Mouse (Mus musculus): ENCODE measurements around the gene Mrpl19.

Mrpl19 gene

DNA sequence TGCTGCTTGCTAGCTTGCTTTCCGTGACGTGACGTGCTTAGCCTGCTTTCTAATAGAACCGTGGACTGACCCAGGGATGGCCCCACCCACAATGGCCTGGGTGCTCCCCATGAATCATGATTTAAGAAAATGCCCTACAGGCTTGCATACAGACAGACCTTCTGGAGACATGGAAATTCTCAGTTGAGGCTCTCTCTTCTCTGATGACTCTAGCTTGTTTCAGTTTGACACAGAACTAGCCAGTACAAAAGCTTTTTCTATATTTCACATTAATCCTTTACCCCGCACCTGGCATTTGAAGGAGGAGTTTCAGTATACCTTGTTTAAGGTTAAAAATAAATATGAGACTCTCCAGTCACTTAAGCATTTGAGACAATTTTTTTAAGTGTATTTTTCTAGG lies 24.0 kb downstream of the Mrpl19 start:
- in situ Hi-C loops (cut with MboI, MseI), result no loop called here

DNA sequence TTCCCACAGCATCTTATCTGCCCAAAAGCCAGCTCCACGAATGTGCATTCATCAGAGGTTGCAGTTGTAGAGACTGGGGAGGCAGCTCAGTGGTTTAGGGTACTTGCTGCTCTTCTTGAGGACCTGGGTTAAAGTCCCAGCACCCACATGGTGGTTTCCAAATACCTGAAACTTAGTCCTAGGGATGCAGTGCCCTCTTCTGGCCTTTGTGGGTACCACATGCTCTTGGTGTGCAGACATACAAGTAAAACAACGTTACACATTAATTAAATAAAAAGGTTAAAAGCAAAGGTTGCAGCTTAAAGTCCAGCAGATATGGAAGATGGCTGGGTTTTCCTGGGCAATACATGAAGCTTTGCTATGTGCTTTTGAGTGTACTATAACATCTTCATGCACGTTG lies 32.5 kb downstream of the Mrpl19 start:
- in situ Hi-C loops (cut with MboI, MseI), result no loop called here

DNA sequence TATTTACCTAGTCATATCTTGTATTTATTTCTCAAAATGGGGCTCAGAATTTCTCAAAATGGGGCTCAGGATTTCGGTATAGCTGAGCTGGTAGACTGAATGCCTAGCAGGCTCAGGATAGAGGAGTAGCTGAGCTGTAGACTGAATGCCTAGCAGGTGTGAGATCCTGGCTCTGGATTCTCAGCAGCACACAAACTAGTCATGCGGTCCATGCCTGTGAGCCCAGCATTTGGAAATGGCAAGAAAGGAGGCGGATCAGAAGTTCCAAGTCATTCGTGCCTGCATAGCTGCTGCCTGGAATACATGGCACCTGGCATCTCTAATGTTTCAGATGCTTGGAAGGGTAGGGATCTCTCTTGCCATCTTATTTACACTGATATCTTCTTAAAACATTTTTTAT lies 36.4 kb downstream of the Mrpl19 start:
- in situ Hi-C loops (cut with MboI, MseI), result no loop called here

DNA sequence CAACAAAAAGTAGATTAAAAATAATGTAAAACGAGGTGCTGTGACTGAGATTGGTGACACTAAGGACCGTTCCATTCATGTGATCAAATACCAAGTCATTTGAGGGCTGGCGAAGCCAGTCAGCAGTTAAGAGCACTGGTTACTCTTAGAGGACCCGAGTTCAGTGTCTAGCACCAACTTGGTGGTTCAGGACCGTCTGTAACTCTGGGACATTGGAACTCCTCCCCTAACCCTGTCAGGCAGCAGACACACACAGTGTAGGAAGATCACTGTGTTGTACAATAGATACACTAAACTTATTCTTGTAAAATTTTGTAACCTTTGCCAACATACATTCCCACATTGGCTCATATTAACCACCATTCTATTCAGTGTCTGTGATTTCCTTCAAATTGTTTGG lies 41.5 kb downstream of the Mrpl19 start:
- in situ Hi-C loops (cut with MboI, MseI), result no loop called here

DNA sequence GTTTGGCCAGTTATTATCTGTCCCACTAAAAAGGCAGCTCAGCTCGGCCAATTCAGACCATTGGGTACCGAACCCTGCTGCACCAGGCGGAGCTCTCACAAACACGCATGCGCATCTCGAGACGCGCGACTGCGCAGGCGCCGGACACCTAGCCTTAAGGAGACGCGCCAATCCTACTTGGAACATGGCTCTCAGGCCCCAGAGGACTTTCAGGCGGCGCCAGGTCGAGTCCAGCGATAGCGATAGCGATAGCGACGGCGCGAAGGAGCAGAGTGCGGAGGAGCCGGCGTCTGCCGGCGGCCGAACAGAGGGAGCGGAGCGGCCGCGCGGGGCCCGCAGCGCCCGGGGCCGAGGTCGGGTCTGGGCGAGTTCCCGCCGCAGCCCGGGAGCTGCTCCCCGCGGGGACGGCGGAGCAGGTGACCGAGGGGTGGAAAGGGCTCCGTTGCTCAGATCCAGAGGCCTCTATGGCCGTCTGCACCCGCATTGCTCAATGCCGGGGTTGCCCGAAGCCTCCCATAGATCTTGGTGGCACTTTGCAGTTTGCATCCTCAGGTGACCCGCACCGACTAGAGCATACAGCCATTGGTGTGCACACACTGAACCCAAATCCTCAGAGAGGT lies 42.1 kb downstream of the Mrpl19 start, which contains the start of gene Gcfc2:
TSS of gene Gcfc2 (plus strand) at position 147 of the 620 bp plus-strand sequence.
- in situ Hi-C loops (cut with MboI, MseI), result no loop called here

DNA sequence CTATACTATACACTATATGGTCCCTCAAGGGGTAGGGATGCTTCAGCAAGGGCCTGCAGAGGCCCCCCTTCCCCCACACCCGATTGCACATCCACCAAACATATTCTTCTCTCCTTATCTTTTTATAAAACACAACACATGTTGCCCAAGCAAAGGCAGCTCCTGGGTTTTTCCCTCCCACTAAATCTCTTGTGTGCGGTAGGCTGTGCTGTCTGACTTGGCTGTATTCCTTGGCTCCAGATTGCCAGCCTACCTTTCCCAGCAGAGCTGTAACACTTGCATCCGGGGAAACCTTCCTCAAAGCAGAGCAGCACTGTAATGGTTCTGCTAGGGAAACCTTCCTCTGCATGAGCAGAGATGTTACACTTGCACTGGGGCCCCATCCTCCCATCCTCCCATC lies 53.6 kb downstream of the Mrpl19 start:
- in situ Hi-C loops (cut with MboI, MseI), result no loop called here

DNA sequence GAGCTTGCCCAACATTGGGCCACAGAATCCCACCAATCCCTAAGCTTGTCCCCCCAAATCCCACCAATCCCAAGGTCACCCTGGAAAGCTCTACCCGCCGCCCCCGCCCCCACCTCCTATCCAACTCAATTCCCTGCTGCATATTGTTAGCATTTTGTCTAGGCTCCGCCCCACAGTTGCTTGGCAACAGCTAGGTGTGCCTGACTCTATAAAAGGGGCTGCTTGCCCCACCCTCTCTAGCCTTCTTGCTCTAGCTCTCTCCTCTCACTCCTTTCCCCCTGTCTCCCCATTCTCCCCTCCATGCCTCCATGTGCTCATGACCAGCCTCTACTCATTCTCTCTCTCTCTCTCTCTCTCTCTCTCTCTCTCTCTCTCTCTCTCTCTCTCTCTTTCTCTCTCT lies 54.0 kb downstream of the Mrpl19 start:
- in situ Hi-C loops (cut with MboI, MseI), result no loop called here

DNA sequence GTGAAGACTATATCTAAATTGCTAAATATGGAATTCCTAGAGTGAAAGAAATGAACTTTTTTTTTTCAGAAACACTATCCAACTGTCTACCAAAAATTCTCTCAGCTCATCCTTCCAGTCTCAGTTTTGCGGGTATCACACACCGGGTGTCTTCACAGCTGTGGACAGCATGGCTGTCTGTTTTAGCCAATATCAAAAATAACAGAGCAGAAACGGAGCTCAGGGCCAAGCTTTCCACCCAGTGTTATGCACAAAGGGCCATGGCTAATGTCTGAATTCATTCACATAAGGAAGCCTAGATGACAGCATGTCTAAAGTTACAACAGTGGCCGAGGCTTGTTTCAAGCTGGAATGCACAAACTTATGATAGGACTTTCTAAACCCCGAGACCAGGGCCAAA lies 54.5 kb downstream of the Mrpl19 start:
- in situ Hi-C loops (cut with MboI, MseI), result no loop called here

DNA sequence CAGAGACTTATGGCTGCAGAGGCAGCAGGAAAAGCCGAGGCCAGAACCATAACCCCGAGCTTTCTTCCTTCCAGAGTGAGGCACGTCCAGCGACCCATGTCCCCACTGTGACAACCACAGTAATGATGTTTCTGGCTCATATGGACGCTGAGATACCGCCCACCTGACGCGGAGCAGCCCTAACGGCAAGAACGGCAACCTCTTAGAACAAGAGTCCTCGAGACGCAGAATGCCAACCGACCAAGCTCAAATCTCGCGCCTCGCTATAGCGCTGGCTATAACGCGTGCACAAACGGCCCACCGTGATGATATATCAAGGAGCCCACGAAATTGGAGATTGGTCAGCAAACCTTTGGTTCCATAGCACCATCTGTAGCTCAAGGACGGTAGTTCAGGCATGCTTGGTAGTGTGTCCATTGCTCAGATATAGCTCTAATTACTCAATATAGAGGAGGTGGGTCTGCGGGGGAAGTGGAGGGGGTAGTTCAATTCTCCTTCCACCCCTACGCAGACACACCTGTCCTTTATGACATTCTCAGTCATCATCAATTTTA lies 55.4 kb downstream of the Mrpl19 start:
- in situ Hi-C loops (cut with MboI, MseI), result no loop called here

Data from T-helper 1 cell (primary cell).